Mouse (Mus musculus) heart, embryonic 16.5 days (tissue): ENCODE results near the gene Rexo4. TPM values are rescaled to one million over a fixed set of nuclear protein-coding genes. Genes with fewer than 3 reads are reported as not detected.

Experiments used
- ATAC-seq: fragments of 200-750 bp; cut with Nextera tagmentation; replicated peaks from 2 replicates; pipeline ENCODE4 v1.8.0; 2017; ENCODE audit warnings: moderate number of reproducible peaks; ENCODE audit not compliant: insufficient read depth, low FRiP score; ENCODE audit errors: extremely low read depth
- H3K27ac ChIP-seq: fragments of 300-500 bp; sonication (generic); 2 replicates; pipeline ENCODE4 v1.5.1; 2014; ENCODE audit warnings: mild to moderate bottlenecking, low read length, control low read depth, moderate library complexity
- H3K27me3 ChIP-seq: fragments of 300-500 bp; sonication (generic); 2 replicates; pipeline ENCODE4 v1.6.1; 2014; ENCODE audit warnings: low read length, mixed read lengths; ENCODE audit not compliant: control insufficient read depth, insufficient read depth
- H3K36me3 ChIP-seq: fragments of 300-500 bp; sonication (generic); 2 replicates; pipeline ENCODE4 v1.6.1; 2014; ENCODE audit not compliant: control insufficient read depth, insufficient read depth
- H3K4me1 ChIP-seq: fragments of 300-500 bp; sonication (generic); 2 replicates; pipeline ENCODE4 v1.6.1; 2014; ENCODE audit warnings: low read length, mixed read lengths; ENCODE audit not compliant: control insufficient read depth, insufficient read depth
- H3K4me2 ChIP-seq: fragments of 300-500 bp; sonication (generic); 2 replicates; pipeline ENCODE4 v1.6.1; 2014; ENCODE audit warnings: low read depth, mild to moderate bottlenecking, control low read depth, low read length
- H3K4me3 ChIP-seq: fragments of 300-500 bp; sonication (generic); 2 replicates; pipeline ENCODE4 v1.5.1; 2014; ENCODE audit warnings: mild to moderate bottlenecking, control low read depth, low read length
- H3K9ac ChIP-seq: fragments of 300-500 bp; sonication (generic); 2 replicates; pipeline ENCODE4 v1.6.1; 2014; ENCODE audit warnings: low read length, control low read depth
- H3K9me3 ChIP-seq: fragments of 300-500 bp; sonication (generic); replicated peaks from 2 replicates; pipeline ENCODE4 v1.6.1; 2016; ENCODE audit warnings: low read length; ENCODE audit not compliant: control insufficient read depth
- WGBS: fragments of 180-500 bp; shearing (Covaris S2); extraction: QIAGEN DNeasy Blood & Tissue Kit; methylation state at CpG from one replicate; pipeline ENCODE4 v1.1.7; 2014; 5-methylcytosine and 5-hydroxymethylcytosine counted together
- polyA plus RNA-seq: library from polyadenylated mRNA; unstranded; fragments of >200 nt; fragmentation: Nextera tagmentation; extraction: Ambion mirVana; gene quantifications from 2 replicates; pipeline ENCODE4 v1.2.1, GENCODE M21; 2015

The Rexo4 gene
- polyA plus RNA-seq, 1 experiment from 2014 or later: 31.3 TPM

- H3K36me3 ChIP-seq: peaks cover 19% of the 10 kb centered on the region
- no peak overlapping the region for H3K4me2 ChIP-seq
- no peak for ATAC-seq
- H3K9me3 ChIP-seq: no peaks in the 10 kb centered on the region
- H3K27me3 ChIP-seq: no peaks in the 10 kb centered on the region
- no peak overlapping the region for H3K4me3 ChIP-seq
- 56% methylated on average over 4 of the region's 4 CpGs for WGBS
- no peak overlapping the region for H3K27ac ChIP-seq
- no peak overlapping the region for H3K9ac ChIP-seq
- peaks cover 27% of the 10 kb centered on the region for H3K4me1 ChIP-seq
Measured at GRCm38 (mm10) chr2:26907109-26907508, 57.1 kb downstream of the Rexo4 start.

GRCm38 (mm10) chr2:26906431-26906830 lies 57.8 kb downstream of the Rexo4 start:
- WGBS: 96% methylated on average over 3 of the region's 3 CpGs
- H3K9me3 ChIP-seq: no peaks in the 10 kb centered on the region
- peaks cover 25% of the 10 kb centered on the region for H3K4me1 ChIP-seq
- no peak overlapping the region for H3K9ac ChIP-seq
- H3K4me3 ChIP-seq: no peak overlapping the region
- ATAC-seq: no peak
- no peaks in the 10 kb centered on the region for H3K27me3 ChIP-seq
- H3K36me3 ChIP-seq: peaks cover 18% of the 10 kb centered on the region
- no peak overlapping the region for H3K27ac ChIP-seq
- H3K4me2 ChIP-seq: no peak overlapping the region

DNA sequence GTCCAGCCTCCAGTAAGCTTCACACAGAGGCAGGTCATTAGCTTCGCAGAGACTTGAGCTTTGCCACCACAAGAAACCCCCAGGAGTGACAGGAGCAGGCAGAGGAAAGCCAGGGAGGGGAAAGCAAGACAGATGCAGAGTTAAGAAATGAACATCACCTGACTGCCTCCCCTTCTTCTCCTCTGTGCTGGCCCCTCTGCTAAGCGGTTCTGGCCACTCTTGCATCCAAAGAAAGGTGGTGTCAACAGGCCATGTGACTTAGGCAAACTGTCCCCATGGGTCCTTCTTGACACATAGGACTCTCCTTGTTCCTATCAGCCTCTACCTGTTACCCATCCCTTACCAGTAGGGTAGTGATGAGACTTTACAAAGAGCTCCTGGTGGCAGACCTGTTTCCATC lies 58.2 kb downstream of the Rexo4 start:
- ATAC-seq: no peak
- no peak overlapping the region for H3K4me3 ChIP-seq
- 75% methylated on average over 2 of the region's 2 CpGs for WGBS

More for the DNA sequence above, 58.2 kb downstream of the Rexo4 start:
- Histone ChIP-seq H3K4me2 (no peak overlapping the region), H3K27ac (no peak overlapping the region), H3K4me1 (peaks cover 25% of the 10 kb centered on the region), H3K9me3 (no peaks in the 10 kb centered on the region), H3K36me3 (peaks cover 18% of the 10 kb centered on the region), H3K27me3 (no peaks in the 10 kb centered on the region), H3K9ac (no peak overlapping the region)

Other genes starting within 250 kb of the Rexo4 start
- gene Abo, start 99.4 kb downstream of the Rexo4 start, polyA plus RNA-seq: 0.11 TPM in 1 of 2 replicates, not detected in the other
- gene Surf6, start 61.5 kb downstream of the Rexo4 start, polyA plus RNA-seq: 15.1 and 16.0 TPM in 2 replicates
- gene Med22, start 53.7 kb downstream of the Rexo4 start, polyA plus RNA-seq: 43.7 and 45.4 TPM in 2 replicates
- gene Rpl7a, start 53.6 kb downstream of the Rexo4 start, polyA plus RNA-seq: 287 and 336 TPM in 2 replicates
- 36.2 and 38.1 TPM in 2 replicates for gene Surf2, start 48.0 kb downstream of the Rexo4 start, polyA plus RNA-seq
- 46.8 and 47.6 TPM in 2 replicates for gene Surf1, start 47.9 kb downstream of the Rexo4 start, polyA plus RNA-seq
- 160 and 177 TPM in 2 replicates for gene Surf4, start 30.5 kb downstream of the Rexo4 start, polyA plus RNA-seq
- gene Stkld1, start 30.3 kb downstream of the Rexo4 start, polyA plus RNA-seq: 0.26 and 0.38 TPM in 2 replicates
- not detected in 2 replicates for gene Adamts13, start 9.0 kb upstream of the Rexo4 start, polyA plus RNA-seq
- gene Cacfd1, start 45.5 kb upstream of the Rexo4 start, polyA plus RNA-seq: 41.4 and 44.2 TPM in 2 replicates
- gene Slc2a6, start 63.6 kb upstream of the Rexo4 start, polyA plus RNA-seq: 0.64 and 0.65 TPM in 2 replicates
- gene Mymk, start 107.8 kb upstream of the Rexo4 start, polyA plus RNA-seq: 0.84 and 1.1 TPM in 2 replicates
- gene Adamtsl2, start 115.0 kb upstream of the Rexo4 start, polyA plus RNA-seq: 12.4 and 14.8 TPM in 2 replicates
- gene Fam163b, start 178.1 kb upstream of the Rexo4 start, polyA plus RNA-seq: 0.70 and 0.91 TPM in 2 replicates
- 0.72 and 0.80 TPM in 2 replicates for gene Dbh, start 200.8 kb upstream of the Rexo4 start, polyA plus RNA-seq